Mouse (Mus musculus) kidney, postnatal 14 days (tissue): ENCODE measurements around the gene Stk40.
"Not testable (repeated sequence)": the region's sequence is repeated elsewhere in the genome, so short reads cannot be mapped to it uniquely, and the experiment has no call there.

Experiments
- DNase-seq: peaks from one replicate; pipeline ENCODE4 v3.0.0; 2022; ENCODE audit warnings: mixed read lengths

Gene Stk40

GRCm38 (mm10) chr4:126159455-126159854, 55.7 kb downstream of the Stk40 start:
- DNase-seq, result no peak

- DNase-seq, result no peak
Observed at GRCm38 (mm10) chr4:126160981-126161380, 57.2 kb downstream of the Stk40 start.

- no peak for DNase-seq
Observed at GRCm38 (mm10) chr4:126161456-126161855, 57.7 kb downstream of the Stk40 start.

- no peak for DNase-seq
Observed at GRCm38 (mm10) chr4:126161986-126162385, 58.2 kb downstream of the Stk40 start.

- DNase-seq, result peak; percentile 95
Observed at GRCm38 (mm10) chr4:126162544-126163066, 58.8 kb downstream of the Stk40 start.

- DNase-seq, result peak; percentile 59
Observed at GRCm38 (mm10) chr4:126163067-126163659, 59.4 kb downstream of the Stk40 start, which contains the start of gene Sh3d21. Gene Sh3d21 (minus strand): TSS chr4:126163491.

- DNase-seq, result peak; percentile 52
Observed at GRCm38 (mm10) chr4:126163685-126164084, 59.9 kb downstream of the Stk40 start.

- DNase-seq, result not testable (repeated sequence)
Observed at GRCm38 (mm10) chr4:126165092-126165491, 61.3 kb downstream of the Stk40 start.

- no peak for DNase-seq
Observed at GRCm38 (mm10) chr4:126166084-126166483, 62.3 kb downstream of the Stk40 start.

- DNase-seq, result no peak
Observed at GRCm38 (mm10) chr4:126168851-126169250, 65.1 kb downstream of the Stk40 start.

- not testable (repeated sequence) for DNase-seq
Observed at GRCm38 (mm10) chr4:126170737-126171136, 67.0 kb downstream of the Stk40 start.

GRCm38 (mm10) chr4:126173800-126174199, 70.0 kb downstream of the Stk40 start:
- no peak for DNase-seq

GRCm38 (mm10) chr4:126175980-126176379, 72.2 kb downstream of the Stk40 start:
- DNase-seq, result not testable (repeated sequence)

GRCm38 (mm10) chr4:126181170-126181957, 77.6 kb downstream of the Stk40 start:
- DNase-seq, result peak; percentile 70

GRCm38 (mm10) chr4:126183034-126183433, 79.3 kb downstream of the Stk40 start:
- no peak for DNase-seq

- DNase-seq, result no peak
Observed at GRCm38 (mm10) chr4:126187096-126187495, 83.3 kb downstream of the Stk40 start.
